Mouse (Mus musculus) mesoderm, embryonic 11.5 days (tissue): ENCODE measurements at regions not wholly inside any gene's neighbourhood (a gene's known extent, or its start where the extent isn't known, plus 50 kb on each side); places are given as distances from the start of the nearest gene placed in this dataset.

Experiments used
- DNase-seq: peaks from one replicate; pipeline ENCODE4 v3.0.0-alpha.2; 2012; ENCODE audit warnings: low read depth, low spot score

GRCm38 (mm10) chr13:44502612-44503256, 226.5 kb upstream of the Jarid2 start:
- no peak for DNase-seq

DNA sequence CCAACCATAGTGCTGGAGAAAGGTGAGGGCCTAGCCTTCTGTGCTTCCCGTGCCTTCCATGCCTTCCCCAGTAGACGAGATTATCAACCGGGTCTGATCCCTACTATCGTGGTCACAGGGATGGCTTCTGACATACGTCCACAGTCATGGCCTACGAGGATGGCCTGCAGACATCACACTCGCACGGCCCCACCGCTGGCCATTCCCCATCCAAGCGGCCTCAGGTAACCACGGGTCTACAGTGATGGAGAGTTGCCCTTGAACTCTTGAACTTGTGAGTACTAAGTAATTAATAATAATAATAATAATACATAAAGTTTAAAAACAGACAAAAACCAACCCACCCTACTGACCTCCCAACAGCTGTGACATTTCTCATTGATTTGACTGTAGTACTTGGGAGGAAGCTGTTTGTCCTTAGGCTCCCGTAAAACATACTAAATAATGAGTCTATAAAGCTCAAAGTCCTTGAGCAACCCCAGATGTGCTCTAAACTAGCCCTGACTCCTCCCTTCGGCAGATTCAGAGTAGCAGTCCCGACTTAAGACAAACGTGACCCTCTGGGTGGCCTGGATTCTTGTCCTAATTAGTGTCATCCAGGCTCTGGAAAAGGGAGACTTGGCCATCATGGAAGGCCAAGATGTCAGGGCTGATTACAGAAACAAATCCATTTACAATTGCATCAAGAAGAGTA, 225.9 kb upstream of the Jarid2 start:
- DNase-seq, result peak; percentile 23

- no peak for DNase-seq
Observed at GRCm38 (mm10) chr13:44504455-44504854, 224.8 kb upstream of the Jarid2 start.

- DNase-seq, result no peak
Observed at GRCm38 (mm10) chr13:44506975-44507374, 222.3 kb upstream of the Jarid2 start.

GRCm38 (mm10) chr13:44509526-44510159, 219.6 kb upstream of the Jarid2 start:
- DNase-seq, result peak; percentile 67

DNA sequence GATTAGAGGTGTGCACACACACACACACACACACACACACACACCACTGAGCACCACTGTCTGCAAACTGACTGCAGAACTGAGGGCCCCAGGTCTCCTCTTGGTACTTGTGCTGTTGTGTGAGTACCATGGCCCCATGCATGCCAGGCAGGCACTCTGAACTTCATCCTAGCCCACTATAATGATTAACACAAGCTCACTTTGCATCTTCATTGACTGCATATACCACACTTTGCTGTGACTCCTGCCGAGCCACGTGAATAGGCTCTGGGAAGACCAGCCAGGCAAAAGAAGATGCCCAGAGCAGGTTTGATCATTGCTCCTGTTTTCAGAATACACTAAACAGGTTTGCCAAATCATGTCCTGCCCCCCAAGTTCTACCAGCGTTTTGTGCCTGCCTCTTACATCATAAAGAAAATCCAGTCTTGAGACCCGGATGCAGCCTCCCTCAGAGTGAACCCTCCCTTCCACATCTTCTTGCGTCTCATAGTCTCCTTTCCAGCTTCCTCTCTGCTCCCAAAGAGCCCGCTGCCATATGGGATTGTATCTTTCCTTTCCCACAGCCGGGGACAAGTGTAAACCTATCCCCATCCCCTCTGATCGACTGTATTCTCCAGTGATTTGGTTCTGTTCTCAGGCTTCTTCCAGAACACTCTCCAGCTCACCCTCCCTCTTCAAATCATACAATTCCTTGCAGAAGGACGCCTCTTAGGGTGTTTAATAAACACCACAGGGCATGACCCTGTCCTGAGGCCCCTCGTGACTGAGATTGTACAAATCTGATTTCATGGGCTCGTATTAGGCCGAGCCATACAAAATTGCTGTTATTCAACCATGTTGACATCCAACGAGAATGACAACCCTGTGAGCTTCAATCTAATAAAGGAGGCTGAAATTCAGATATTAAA, 215.6 kb upstream of the Jarid2 start:
- no peak for DNase-seq

- no peak for DNase-seq
Observed at GRCm38 (mm10) chr13:44514636-44515158, 214.6 kb upstream of the Jarid2 start.

- no peak for DNase-seq
Observed at GRCm38 (mm10) chr13:44516863-44517262, 212.4 kb upstream of the Jarid2 start.

DNA sequence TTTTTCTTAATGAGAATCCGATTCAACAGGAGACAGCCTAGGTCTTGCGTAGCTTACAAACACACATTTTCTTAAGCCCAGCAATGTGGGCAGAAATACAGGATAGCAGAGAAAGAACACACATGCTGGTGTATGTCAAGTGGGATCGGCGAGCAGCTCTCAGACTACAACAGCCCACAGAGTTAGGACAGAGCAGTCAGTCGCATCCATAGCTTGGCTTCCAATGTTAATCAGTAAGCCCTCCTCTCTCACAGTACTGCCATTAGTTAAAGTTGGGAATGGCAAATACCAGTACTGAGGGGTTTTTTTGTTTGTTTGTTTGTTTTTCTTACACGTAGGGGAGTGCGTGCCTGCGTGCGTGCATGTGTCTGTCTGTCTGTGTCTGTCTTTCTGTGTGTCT, 212.0 kb upstream of the Jarid2 start:
- DNase-seq, result no peak

- DNase-seq, result no peak
Observed at GRCm38 (mm10) chr13:44518215-44518614, 211.1 kb upstream of the Jarid2 start.

DNA sequence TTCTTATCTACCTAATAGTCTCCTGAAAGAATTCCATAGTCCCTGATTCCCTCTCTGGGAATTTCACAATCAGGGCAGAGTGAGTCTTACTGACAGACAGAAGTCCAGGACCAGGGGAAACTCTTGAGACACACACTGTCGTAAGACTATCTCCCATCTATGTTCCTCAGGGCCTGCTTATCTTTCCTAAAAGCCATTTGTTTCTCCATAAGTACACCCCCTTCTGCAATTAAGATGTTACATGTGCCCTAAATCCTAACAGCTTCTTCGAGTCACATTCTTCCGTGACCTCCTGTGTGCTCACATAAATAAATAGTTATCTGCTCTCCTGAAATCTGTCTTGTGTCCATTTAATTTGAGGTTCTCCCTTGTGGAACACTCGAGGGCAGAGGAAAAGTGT, 205.8 kb upstream of the Jarid2 start:
- DNase-seq, result no peak

- no peak for DNase-seq
Observed at GRCm38 (mm10) chr13:44530867-44531564, 198.3 kb upstream of the Jarid2 start.

GRCm38 (mm10) chr13:44532631-44533180, 196.6 kb upstream of the Jarid2 start:
- no peak for DNase-seq

- DNase-seq, result no peak
Observed at GRCm38 (mm10) chr13:44534575-44535080, 194.6 kb upstream of the Jarid2 start.

- DNase-seq, result no peak
Observed at GRCm38 (mm10) chr13:44535441-44535840, 193.8 kb upstream of the Jarid2 start.

DNA sequence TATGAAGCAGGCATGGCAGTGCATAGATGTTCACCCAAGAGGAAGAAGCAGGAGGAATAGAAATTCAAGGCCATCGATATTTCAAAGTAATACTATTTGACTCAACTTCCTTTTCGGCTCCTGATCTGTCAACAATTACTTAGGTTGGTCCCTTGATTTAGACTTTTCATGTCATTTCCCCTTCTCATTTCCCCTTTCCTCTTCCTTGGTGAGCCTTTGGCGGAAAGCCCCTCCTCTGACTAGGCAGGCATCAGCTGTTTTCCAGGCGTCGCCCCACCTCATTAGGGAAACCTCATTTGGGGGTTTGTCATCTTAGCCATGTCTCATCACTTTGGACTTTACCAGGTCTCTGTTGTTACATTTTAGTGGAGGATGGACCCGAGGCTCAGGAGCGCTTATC, 191.0 kb upstream of the Jarid2 start:
- DNase-seq, result no peak

GRCm38 (mm10) chr13:44540401-44540800, 188.9 kb upstream of the Jarid2 start:
- DNase-seq, result no peak

DNA sequence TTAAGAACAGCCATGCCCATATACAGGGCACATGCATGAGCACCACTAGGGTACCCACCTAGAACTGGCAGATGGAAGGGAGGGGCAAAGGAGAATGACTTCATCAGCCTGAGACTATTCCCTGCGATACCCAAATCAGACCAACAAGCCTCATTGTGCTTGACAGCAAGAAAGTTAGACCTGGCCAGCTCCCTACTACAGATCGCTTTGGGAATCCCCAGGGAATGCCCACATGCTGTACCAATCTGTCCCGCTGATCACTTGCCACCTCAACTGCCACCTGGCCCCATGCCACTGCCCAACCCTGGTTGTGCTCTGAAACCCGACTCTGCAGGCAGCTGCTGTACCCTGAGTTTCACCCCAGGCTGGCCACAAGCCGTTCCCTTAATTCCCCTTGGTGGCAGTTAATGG, 188.0 kb upstream of the Jarid2 start:
- DNase-seq, result no peak

GRCm38 (mm10) chr13:44544786-44545185, 184.5 kb upstream of the Jarid2 start:
- DNase-seq, result no peak

- DNase-seq, result no peak
Observed at GRCm38 (mm10) chr13:44546289-44546688, 183.0 kb upstream of the Jarid2 start.
